Mouse (Mus musculus): ENCODE measurements at regions not wholly inside any gene's neighbourhood (a gene's known extent, or its start where the extent isn't known, plus 50 kb on each side); places are given as distances from the start of the nearest gene placed in this dataset.

- in situ Hi-C loops (cut with MboI, MseI) = no loop called here
Observed at GRCm38 (mm10) chr12:88530450-88531143, 170.2 kb downstream of the Adck1 start.

GRCm38 (mm10) chr12:88532261-88532973 is 172.1 kb downstream of the Adck1 start:
- in situ Hi-C loops (cut with MboI, MseI) = no loop called here

GRCm38 (mm10) chr12:88551856-88552255 is 170.8 kb upstream of the Nrxn3 start:
- in situ Hi-C loops (cut with MboI, MseI) = no loop called here

GRCm38 (mm10) chr12:88555475-88555874 is 167.2 kb upstream of the Nrxn3 start:
- in situ Hi-C loops (cut with MboI, MseI) = no loop called here

GRCm38 (mm10) chr12:88558036-88558435 is 164.6 kb upstream of the Nrxn3 start:
- in situ Hi-C loops (cut with MboI, MseI) = no loop called here

- in situ Hi-C loops (cut with MboI, MseI) = loop anchor here in 1 of 2 experiments (10.0 kb wide), 1 partner anchor 55 kb away; no protein-coding TSS in a partner anchor
Observed at GRCm38 (mm10) chr12:88579974-88580373, 142.7 kb upstream of the Nrxn3 start.

- in situ Hi-C loops (cut with MboI, MseI) = no loop called here
Observed at GRCm38 (mm10) chr12:88605939-88606338, 116.7 kb upstream of the Nrxn3 start.

GRCm38 (mm10) chr12:88620084-88620483 is 102.6 kb upstream of the Nrxn3 start:
- in situ Hi-C loops (cut with MboI, MseI) = no loop called here

- in situ Hi-C loops (cut with MboI, MseI) = loop anchor here in 1 of 2 experiments (25.0 kb wide), 1 partner anchor 1007 kb away; the partner anchor contains the start of gene Gm16381
Observed at GRCm38 (mm10) chr12:88644281-88644680, 78.4 kb upstream of the Nrxn3 start.

- in situ Hi-C loops (cut with MboI, MseI) = no loop called here
Observed at GRCm38 (mm10) chr12:88652001-88652719, 70.5 kb upstream of the Nrxn3 start.

All from T-helper 17 cell (primary cell).